Mouse (Mus musculus) heart, postnatal 10 days (tissue): Measurements from ENCODE around the gene Gm21788. TPM values are rescaled to one million over a fixed set of nuclear protein-coding genes. Genes with fewer than 3 reads are reported as not detected.
"Not testable (repeated sequence)": the region's sequence is repeated elsewhere in the genome, so short reads cannot be mapped to it uniquely, and the experiment has no call there.

Source experiments
- DNase-seq, 2 experiments: peaks; one replicate each; pipeline ENCODE4 v3.0.0; 2021
- intact Hi-C: fragments of 180-260 bp; cut with DNase I; formaldehyde crosslinking; loops from one replicate; pipeline ENCODE4 v1.15.1; 2025
- total RNA-seq, 2 experiments: library from RNA; stranded (reverse); gene quantifications; 2 replicates each; pipeline ENCODE4 v1.2.3; 2021

Gene Gm21788
- total RNA-seq = not detected

DNA sequence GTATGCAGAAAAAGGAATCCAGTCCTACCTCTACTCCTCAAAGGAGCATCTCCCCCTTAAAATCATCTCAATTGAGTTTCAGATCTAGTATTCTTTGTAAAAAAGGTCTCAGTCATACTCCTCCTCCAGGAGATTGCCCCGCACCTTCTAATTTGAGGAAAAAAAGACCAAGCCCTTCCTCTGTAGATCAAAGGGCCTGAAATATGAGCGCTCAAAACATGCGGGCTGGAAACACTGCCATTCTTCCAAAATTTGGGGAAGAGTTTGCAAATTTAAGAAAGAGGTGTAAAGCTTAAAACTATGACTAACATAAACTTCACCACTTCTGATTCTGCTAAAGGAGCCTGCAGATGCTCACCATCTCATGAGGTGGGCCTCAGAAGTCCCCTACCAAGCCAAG lies at the start of gene Gm21788:
TSS of gene Gm21788 (plus strand) at position 301 of the 400 bp plus-strand sequence.
- intact Hi-C loops, DNase-seq: not testable (repeated sequence)

Other genes with a start within 250 kb of the Gm21788 start
- not detected for gene Gm21244, start 235.7 kb upstream of the Gm21788 start, total RNA-seq
- not detected for gene Gm28998, start 151.2 kb upstream of the Gm21788 start, total RNA-seq
- under 1 TPM in 1 of 2 experiments, not detected in 1; 0.05 TPM for gene Gm20826, start 233.5 kb downstream of the Gm21788 start, total RNA-seq